ENCODE assay signal across 9 mouse cellular contexts in the genomic region with DNA sequence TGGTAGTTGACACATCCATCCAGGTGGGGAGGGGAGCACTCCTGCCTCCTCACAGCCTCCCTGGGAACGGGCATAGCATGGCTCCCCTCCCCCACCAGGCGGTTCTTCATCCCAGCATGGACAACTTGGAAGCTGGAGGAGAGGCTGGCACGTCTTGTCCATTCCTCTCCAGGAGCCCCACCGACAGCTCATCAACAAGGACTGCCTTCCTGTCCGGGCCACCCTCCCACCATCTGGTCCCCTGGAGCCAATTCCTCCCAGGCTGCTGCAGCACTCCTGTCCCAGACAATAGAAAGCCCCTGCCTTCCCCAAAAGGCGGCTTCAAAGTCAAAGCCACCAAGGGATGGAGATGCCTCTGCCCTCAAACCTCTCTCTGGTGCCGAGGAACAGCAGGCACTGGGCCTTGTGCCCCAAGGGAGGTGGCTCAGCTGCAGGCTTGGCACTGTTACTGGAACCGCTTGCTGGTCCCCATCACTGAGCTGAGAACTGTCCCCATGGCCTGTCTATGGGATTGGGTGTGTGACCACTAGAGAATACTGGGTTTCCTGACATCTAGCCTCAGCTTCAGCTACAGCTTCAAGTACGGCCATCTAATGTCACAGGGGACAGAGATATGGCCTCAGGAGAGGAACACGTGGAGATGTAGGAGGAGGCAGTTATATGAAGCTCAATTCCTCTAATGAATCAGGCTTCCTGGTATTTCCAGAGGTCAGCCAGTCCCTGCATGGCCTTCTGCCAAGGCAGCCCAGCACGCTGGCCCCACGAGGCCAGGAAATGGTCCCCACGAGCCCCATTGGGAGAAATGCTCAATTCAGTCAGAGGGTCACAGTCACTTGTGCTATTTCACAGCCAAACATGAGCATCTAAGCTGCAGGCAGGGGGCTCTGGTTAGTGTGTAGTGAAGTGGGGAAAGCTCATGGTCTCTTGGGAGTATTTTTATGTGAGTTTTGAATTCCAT. TPM values are rescaled to one million over a fixed set of nuclear protein-coding genes. Genes with fewer than 3 reads are reported as not detected.
DNase-seq lines count a peak whose midpoint lies in the region; ATAC-seq lines count a peak whose summit lies in the region.
"Had no signal": no experiment of that assay in that cellular context is flagged by ENCODE, and none has a peak within 500 bp of the region (broad histone marks: within the 10 kb centered on the region; RNA-seq: fewer than 3 reads in every experiment).

No protein-coding gene starts in this region.

- H3K9me3 ChIP-seq in hindbrain, embryonic 13.5 days = no peaks in the 10 kb centered on the region
- H3K9me3 ChIP-seq in hindbrain, embryonic 11.5 days (ENCODE audit: control insufficient read depth, low read length) = no peaks in the 10 kb centered on the region
- H3K9me3 ChIP-seq in midbrain, embryonic 11.5 days (ENCODE audit: control insufficient read depth, low read length) = no peaks in the 10 kb centered on the region
- H3K9me3 ChIP-seq: embryonic facial prominence, embryonic 12.5 days had no signal

- DNase-seq in hindbrain, embryonic 11.5 days (ENCODE audit: low spot score) = no peak
- peak; percentile 84 to 95 for DNase-seq in adrenal gland, adult (ENCODE audit: inconsistent age in 2 of 2, low spot score in 1 of 2)
- DNase-seq in forelimb bud, embryonic 11.5 days (ENCODE audit: low read depth, low spot score) = peak; percentile 18
- peak; percentile 84 for DNase-seq in kidney, postnatal 14 days
- DNase-seq in midbrain, embryonic 11.5 days (ENCODE audit: low spot score, missing footprints) = no peak
- DNase-seq in embryo, embryonic 10.5 days (ENCODE audit: low spot score) = no peak

- H3K4me1 ChIP-seq in hindbrain, embryonic 13.5 days (replicated peaks) = peaks cover 51% of the 10 kb centered on the region
- H3K4me1 ChIP-seq in hindbrain, embryonic 11.5 days (replicated peaks; ENCODE audit: control insufficient read depth, insufficient read depth, low read length) = peaks cover 2% of the 10 kb centered on the region; the same call in 1 of the 2 replicates
- no peaks in the 10 kb centered on the region for H3K4me1 ChIP-seq in midbrain, embryonic 11.5 days (ENCODE audit: control insufficient read depth, insufficient read depth, low read length)

- no peaks in the 10 kb centered on the region for H3K27me3 ChIP-seq in hindbrain, embryonic 13.5 days
- H3K27me3 ChIP-seq in hindbrain, embryonic 11.5 days (ENCODE audit: control insufficient read depth, insufficient read depth, low read length) = no peaks in the 10 kb centered on the region
- H3K27me3 ChIP-seq in midbrain, embryonic 11.5 days (ENCODE audit: control insufficient read depth, insufficient read depth, low read length) = no peaks in the 10 kb centered on the region
- H3K27me3 ChIP-seq: embryonic facial prominence, embryonic 12.5 days had no signal

- H3K4me3 ChIP-seq in hindbrain, embryonic 13.5 days = no peak overlapping the region
- H3K4me3 ChIP-seq in hindbrain, embryonic 11.5 days (ENCODE audit: low read depth, low read length) = no peak overlapping the region
- H3K4me3 ChIP-seq in midbrain, embryonic 11.5 days (ENCODE audit: low read depth, low read length) = no peak overlapping the region
- H3K4me3 ChIP-seq: embryonic facial prominence, embryonic 12.5 days had no signal

- no peak for ATAC-seq in hindbrain, embryonic 13.5 days (ENCODE audit: low FRiP score)
- ATAC-seq in hindbrain, embryonic 11.5 days (ENCODE audit: low FRiP score) = no peak
- no peak for ATAC-seq in midbrain, embryonic 11.5 days (ENCODE audit: low FRiP score)
- no peak for ATAC-seq in megakaryocyte progenitor cell, adult 5-6 weeks (replicated peaks; ENCODE audit: poor library complexity)

- peaks cover 47% of the 10 kb centered on the region for H3K36me3 ChIP-seq in hindbrain, embryonic 13.5 days
- H3K36me3 ChIP-seq in hindbrain, embryonic 11.5 days (ENCODE audit: control insufficient read depth, insufficient read depth, low read length) = no peaks in the 10 kb centered on the region
- H3K36me3 ChIP-seq in midbrain, embryonic 11.5 days (ENCODE audit: control insufficient read depth, insufficient read depth, low read length) = no peaks in the 10 kb centered on the region

- peak overlapping the region; percentile 14; the same call in 1 of the 2 replicates for H3K27ac ChIP-seq in hindbrain, embryonic 13.5 days
- H3K27ac ChIP-seq in hindbrain, embryonic 11.5 days (ENCODE audit: low read depth, low read length) = no peak overlapping the region
- no peak overlapping the region for H3K27ac ChIP-seq in midbrain, embryonic 11.5 days (ENCODE audit: low read depth, low read length)
- H3K27ac ChIP-seq: embryonic facial prominence, embryonic 12.5 days had no signal

- H3K4me2 ChIP-seq in hindbrain, embryonic 13.5 days = no peak overlapping the region
- H3K4me2 ChIP-seq in hindbrain, embryonic 11.5 days (replicated peaks; ENCODE audit: low read depth, low read length) = no peak overlapping the region
- H3K4me2 ChIP-seq in midbrain, embryonic 11.5 days = no peak overlapping the region
- H3K4me2 ChIP-seq: embryonic facial prominence, embryonic 12.5 days had no signal

- no peak overlapping the region for H3K9ac ChIP-seq in hindbrain, embryonic 13.5 days
- no peak overlapping the region for H3K9ac ChIP-seq in hindbrain, embryonic 11.5 days (ENCODE audit: low read depth, low read length)
- no peak overlapping the region for H3K9ac ChIP-seq in midbrain, embryonic 11.5 days (ENCODE audit: low read length)
- H3K9ac ChIP-seq: embryonic facial prominence, embryonic 12.5 days had no signal

- 64% methylated on average over 13 of the region's 13 CpGs for WGBS in hindbrain, embryonic 13.5 days
- 78% methylated on average over 13 of the region's 13 CpGs for WGBS in hindbrain, embryonic 11.5 days
- 83% methylated on average over 13 of the region's 13 CpGs for WGBS in midbrain, embryonic 11.5 days

RNA-seq across cellular contexts. Expression of gene Capn7, which starts 48.2 kb away (rescaled TPM):
- polyA plus RNA-seq in hindbrain, embryonic 13.5 days (2015; fragmentation: Nextera tagmentation; extraction: Ambion mirVana) = 70.5 and 76.3 TPM in 2 replicates
- polyA plus RNA-seq in hindbrain, embryonic 11.5 days (2014; fragmentation: Nextera tagmentation; extraction: Ambion mirVana) = 45.2 and 46.3 TPM in 2 replicates
- polyA plus RNA-seq in midbrain, embryonic 11.5 days (2014; fragmentation: Nextera tagmentation; extraction: Ambion mirVana) = 45.5 and 48.6 TPM in 2 replicates
- total RNA-seq in megakaryocyte progenitor cell, adult 5-6 weeks (2015) = 56.8 and 59.6 TPM in 2 replicates
- total RNA-seq in megakaryocyte progenitor cell, adult 5-6 weeks (2017) = 52.7 and 62.3 TPM in 2 replicates

RNA-seq across cellular contexts. Expression of gene Sh3bp5, which starts 51.2 kb away (rescaled TPM):
- 140 and 142 TPM in 2 replicates for polyA plus RNA-seq in hindbrain, embryonic 13.5 days (2015; fragmentation: Nextera tagmentation; extraction: Ambion mirVana)
- polyA plus RNA-seq in hindbrain, embryonic 11.5 days (2014; fragmentation: Nextera tagmentation; extraction: Ambion mirVana) = 13.6 and 17.3 TPM in 2 replicates
- 15.3 and 15.8 TPM in 2 replicates for polyA plus RNA-seq in midbrain, embryonic 11.5 days (2014; fragmentation: Nextera tagmentation; extraction: Ambion mirVana)
- total RNA-seq in megakaryocyte progenitor cell, adult 5-6 weeks (2015) = 4.5 and 6.2 TPM in 2 replicates
- total RNA-seq in megakaryocyte progenitor cell, adult 5-6 weeks (2017) = 3.6 and 5.2 TPM in 2 replicates

Comparison
In these comparisons a context has a peak if more than half of its experiments do, and no peak if none do; other contexts are left out.
1. DNase-seq: peak in adrenal gland, adult (2 of 2), forelimb bud, embryonic 11.5 days (single experiment) and kidney, postnatal 14 days (single experiment); none in hindbrain, embryonic 11.5 days (single experiment), midbrain, embryonic 11.5 days (single experiment) and embryo, embryonic 10.5 days (single experiment).